Mouse (Mus musculus) left cerebral cortex, adult 2 months (tissue): ENCODE results near the gene Stip1. TPM values are rescaled to one million over a fixed set of nuclear protein-coding genes. Genes with fewer than 3 reads are reported as not detected.

Source experiments
- DNase-seq, 2 experiments: peaks; one replicate each; pipeline ENCODE4 v3.0.0; 2021 to 2022; ENCODE audit warnings: low spot score in 2 of 2, mixed read lengths in 1 of 2; ENCODE audit errors: extremely low spot score in 1 of 2
- H3K27ac ChIP-seq: fragments of 200-600 bp; 2 replicates; pipeline ENCODE4 v1.8.1; 2022
- H3K4me3 ChIP-seq: fragments of 200-600 bp; 2 replicates; pipeline ENCODE4 v1.8.1; 2022
- CTCF ChIP-seq: fragments of 200-600 bp; IDR thresholded peaks from 2 replicates; pipeline ENCODE4 v1.8.1; 2022; ENCODE audit warnings: antibody characterized with exemption, mild to moderate bottlenecking, moderate library complexity
- intact Hi-C: fragments of 180-260 bp; cut with DNase I; formaldehyde crosslinking; loops from one replicate; pipeline ENCODE4 v1.15.1; 2025
- total RNA-seq, 2 experiments: library from RNA; stranded (reverse); gene quantifications; 2 replicates each; pipeline ENCODE4 v1.2.3; 2021

The Stip1 gene
- total RNA-seq, 2 experiments from 2014 or later, result 198 to 205 TPM

GRCm38 (mm10) chr19:6977759-6978638 lies 61.8 kb downstream of the Stip1 start:
- intact Hi-C loops, result loop anchor here (2.0 to 5.0 kb wide), 2 partner anchors 36 to 55 kb away; partner anchors contain the start of genes Bad and Gpr137
- H3K4me3 ChIP-seq, result peak overlapping the region; percentile 91

DNA sequence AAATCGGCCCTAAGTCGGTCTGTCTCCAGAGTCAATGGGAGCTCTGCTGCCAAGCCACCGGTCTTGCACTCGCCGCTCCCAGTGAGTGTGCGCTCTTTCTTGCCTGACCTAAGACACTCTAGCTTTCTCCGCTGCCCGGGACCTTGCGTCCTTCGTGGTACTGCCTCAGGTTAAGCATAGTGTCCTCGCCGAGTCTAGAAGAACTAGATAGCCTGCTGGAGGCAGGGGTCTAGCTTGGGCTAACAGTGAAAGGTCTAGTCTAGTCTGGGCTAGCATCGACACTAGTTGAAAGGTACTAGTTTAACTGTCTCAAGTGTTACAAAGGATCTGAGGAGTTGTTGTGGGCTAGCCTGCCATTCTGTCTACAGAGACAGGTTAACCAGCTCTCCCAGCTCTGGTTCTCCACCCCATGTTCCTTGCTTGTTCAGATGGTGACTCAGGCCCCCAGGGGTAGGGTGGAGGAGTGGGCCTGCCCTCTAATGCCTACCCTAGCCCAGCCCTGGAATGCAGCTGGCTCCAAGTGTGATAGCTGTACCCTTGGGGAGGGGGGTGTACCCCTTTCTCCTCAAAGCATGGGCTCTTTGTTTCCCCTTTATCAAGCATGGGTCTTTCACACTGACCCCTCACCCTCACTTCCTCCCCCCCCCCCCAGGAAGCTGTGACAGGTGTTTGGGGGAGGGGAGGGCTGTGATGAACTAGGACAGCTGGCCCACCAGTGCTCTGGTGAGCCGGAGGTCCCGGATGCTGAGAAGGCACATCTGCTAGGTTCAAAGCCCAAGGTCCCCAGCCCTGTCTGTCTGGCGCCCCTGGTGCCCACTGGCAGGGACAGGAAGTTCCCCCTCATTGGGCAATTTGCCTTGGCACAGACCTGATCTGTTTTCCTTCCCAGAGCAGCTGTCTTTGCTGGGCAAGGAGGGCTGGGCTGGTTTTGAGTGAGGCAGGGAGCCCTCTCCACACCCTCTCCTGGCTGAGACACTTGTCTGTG lies 63.9 kb downstream of the Stip1 start, which contains the start of gene Plcb3:
Gene Plcb3 (minus strand): TSS at position 934 of the 985 bp plus-strand sequence.
- Histone ChIP-seq H3K27ac (peak within 1 kb of the TSS; percentile 80), H3K4me3 (peak within 1 kb of the TSS; percentile 92)
- DNase-seq, result peak; percentile 43 to 68
- peak; percentile 30 for TF ChIP-seq CTCF
- intact Hi-C loops, result loop anchor here (5.0 kb wide), 1 partner anchor 34 kb away; the partner anchor contains the start of genes Bad and Gpr137

More at GRCm38 (mm10) chr19:6977759-6978638, 61.8 kb downstream of the Stip1 start:
- DNase-seq, result no peak
- H3K27ac ChIP-seq, result peak overlapping the region; percentile 99; the same call in 1 of the 2 replicates
- TF ChIP-seq CTCF, result no peak

DNA sequence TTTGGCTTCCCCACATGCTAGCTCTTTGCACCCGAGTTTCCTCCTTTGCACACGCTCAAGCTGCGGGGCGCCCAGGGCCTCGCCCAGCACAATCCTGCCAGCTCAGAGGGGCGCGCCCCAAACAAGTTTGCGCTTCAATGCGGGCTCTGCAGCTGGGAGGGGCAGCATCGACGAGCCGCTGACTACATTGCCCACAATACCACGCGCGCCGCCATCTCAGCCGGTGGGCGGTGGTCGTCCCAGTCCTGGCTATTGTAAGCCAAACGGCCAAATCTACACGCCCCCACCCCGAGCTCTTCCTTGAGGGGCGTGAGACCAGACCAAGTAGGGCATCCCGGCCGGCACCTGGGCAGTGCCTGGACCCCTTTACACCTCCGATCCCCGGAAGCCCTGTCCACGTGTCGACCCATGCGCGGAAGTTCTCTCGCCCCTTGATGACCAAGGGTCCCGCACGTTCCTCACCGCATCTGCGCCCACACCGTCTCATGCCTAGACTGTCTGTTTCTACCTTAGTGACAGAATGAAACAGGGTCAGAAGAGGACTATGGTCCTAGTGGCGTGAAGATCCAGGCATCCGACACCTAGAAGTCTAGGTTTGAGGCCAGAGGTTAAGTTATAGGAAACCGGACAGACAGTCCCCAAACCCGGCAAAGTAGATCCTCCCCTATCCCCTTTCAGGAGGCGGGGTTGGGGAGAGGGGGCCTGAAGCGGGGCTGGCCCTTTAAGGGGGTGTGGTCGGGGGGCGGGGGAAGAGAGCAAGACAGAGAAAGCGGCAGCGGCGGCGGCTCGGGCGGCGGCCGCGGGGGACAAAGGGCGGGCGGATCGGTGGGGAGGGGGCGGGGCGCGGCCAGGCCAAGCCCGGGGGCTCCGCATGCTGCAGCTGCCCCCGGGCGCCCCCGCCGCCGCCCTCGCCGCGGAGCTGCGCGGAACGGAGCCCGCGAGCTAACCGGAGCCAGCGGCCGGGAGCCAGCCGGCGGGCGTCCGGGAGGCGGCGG lies 65.3 kb downstream of the Stip1 start, which contains the start of gene Ppp1r14b:
Gene Ppp1r14b (plus strand): TSS at position 758 of the 995 bp plus-strand sequence.
- no peak for TF ChIP-seq CTCF
- H3K4me3 ChIP-seq, result peak within 1 kb of the TSS; percentile 92
- intact Hi-C loops, result loop anchor here (5.0 kb wide), 1 partner anchor 32 kb away; the partner anchor contains the start of genes Bad and Gpr137
- DNase-seq, result peak; percentile 72 to 76
- H3K27ac ChIP-seq, result peak within 1 kb of the TSS; percentile 80

GRCm38 (mm10) chr19:6973581-6974190 lies 66.1 kb downstream of the Stip1 start:
- H3K27ac ChIP-seq, result no peak overlapping the region; the same call in 1 of the 2 replicates
- DNase-seq, result no peak
- H3K4me3 ChIP-seq, result peak overlapping the region; percentile 92
- intact Hi-C loops, result no loop called here
- TF ChIP-seq CTCF, result no peak

- Histone ChIP-seq H3K4me3 (no peak overlapping the region), H3K27ac (no peak overlapping the region)
- intact Hi-C loops, result no loop called here
- TF ChIP-seq CTCF, result no peak
- DNase-seq, result no peak
Observed at GRCm38 (mm10) chr19:6972247-6972917, 67.4 kb downstream of the Stip1 start.

DNA sequence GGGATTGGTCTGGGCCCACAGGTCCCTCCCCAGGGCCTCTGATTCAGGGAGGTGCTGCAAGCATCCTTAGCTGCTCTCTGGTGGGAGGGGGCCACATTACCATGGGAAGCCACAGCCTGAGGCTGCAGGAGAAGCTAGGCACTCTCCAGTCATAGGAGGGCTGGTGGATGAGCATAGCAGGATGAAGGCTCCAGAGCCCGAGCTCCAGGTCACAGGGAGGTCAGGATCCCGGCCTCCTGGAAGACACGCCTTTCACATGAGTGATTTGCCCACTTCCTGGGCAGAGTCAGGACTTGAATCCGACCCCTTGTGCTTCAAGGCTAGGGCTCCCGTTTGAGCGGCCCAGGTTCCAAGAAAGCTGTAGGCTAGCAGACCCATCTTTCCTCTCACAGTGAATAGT lies 68.1 kb downstream of the Stip1 start:
- DNase-seq, result no peak
- no peak overlapping the region for H3K27ac ChIP-seq
- no peak overlapping the region for H3K4me3 ChIP-seq
- intact Hi-C loops, result no loop called here
- TF ChIP-seq CTCF, result no peak

Other genes starting within 250 kb of the Stip1 start
- 10 to 100 TPM; 34.6 to 37.3 TPM for gene Rps6ka4, start 199.3 kb downstream of the Stip1 start, total RNA-seq
- gene Ccdc88b, start 181.8 kb downstream of the Stip1 start, total RNA-seq, result 1 to 10 TPM; 2.5 to 3.5 TPM
- gene Trmt112, start 130.3 kb downstream of the Stip1 start, total RNA-seq, result 10 to 100 TPM; 40.0 to 43.4 TPM
- gene Prdx5, start 129.9 kb downstream of the Stip1 start, total RNA-seq, result 100 to 1,000 TPM; 315 to 354 TPM
- gene Esrra, start 118.2 kb downstream of the Stip1 start, total RNA-seq, result 10 to 100 TPM; 66.8 to 69.2 TPM
- gene Catsperz, start 114.6 kb downstream of the Stip1 start, total RNA-seq, result 10 to 100 TPM; 23.1 TPM
- gene Kcnk4, start 105.5 kb downstream of the Stip1 start, total RNA-seq, result 10 to 100 TPM; 39.1 to 39.2 TPM
- 10 to 100 TPM; 34.8 to 36.2 TPM for gene Bad, start 98.1 kb downstream of the Stip1 start, total RNA-seq
- gene Gpr137, start 97.5 kb downstream of the Stip1 start, total RNA-seq, result 100 to 1,000 TPM in 1 of 2 experiments, 10 to 100 TPM in 1; 97.3 to 104 TPM
- 10 to 100 TPM; 62.4 to 65.6 TPM for gene Ppp1r14b, start 65.0 kb downstream of the Stip1 start, total RNA-seq
- gene Plcb3, start 63.5 kb downstream of the Stip1 start, total RNA-seq, result 10 to 100 TPM; 11.1 to 12.1 TPM
- 100 to 1,000 TPM; 106 to 108 TPM for gene Fkbp2, start 59.5 kb downstream of the Stip1 start, total RNA-seq
- 100 to 1,000 TPM in 1 of 2 experiments, 10 to 100 TPM in 1; 89.4 to 101 TPM for gene Vegfb, start 52.3 kb downstream of the Stip1 start, total RNA-seq
- 10 to 100 TPM; 28.2 to 28.9 TPM for gene Dnajc4, start 47.4 kb downstream of the Stip1 start, total RNA-seq
- 10 to 100 TPM; 15.8 to 16.8 TPM for gene Nudt22, start 43.9 kb downstream of the Stip1 start, total RNA-seq
- 10 to 100 TPM; 18.8 to 19.6 TPM for gene Trpt1, start 43.8 kb downstream of the Stip1 start, total RNA-seq
- 1 to 10 TPM; 3.6 to 4.8 TPM for gene Fermt3, start 20.5 kb downstream of the Stip1 start, total RNA-seq
- 10 to 100 TPM; 13.3 to 15.7 TPM for gene Macrod1, start 16.8 kb upstream of the Stip1 start, total RNA-seq
- 10 to 100 TPM; 41.4 to 43.0 TPM for gene Flrt1, start 65.8 kb upstream of the Stip1 start, total RNA-seq
- gene Otub1, start 166.3 kb upstream of the Stip1 start, total RNA-seq, result 100 to 1,000 TPM; 257 to 267 TPM
- 100 to 1,000 TPM; 934 to 941 TPM for gene Cox8a, start 177.6 kb upstream of the Stip1 start, total RNA-seq
- gene Naa40, start 201.2 kb upstream of the Stip1 start, total RNA-seq, result 10 to 100 TPM; 35.7 to 37.4 TPM
- 10 to 100 TPM; 14.3 to 14.7 TPM for gene Rcor2, start 227.4 kb upstream of the Stip1 start, total RNA-seq